Mouse (Mus musculus) layer of hippocampus, adult 18-20 months (tissue): ENCODE results near the gene Clec10a. TPM values are rescaled to one million over a fixed set of nuclear protein-coding genes. Genes with fewer than 3 reads are reported as not detected.

Source experiments
- DNase-seq, 2 experiments: peaks; one replicate each; pipeline ENCODE4 v3.0.0; 2022; ENCODE audit warnings: low spot score in 2 of 2
- total RNA-seq, 2 experiments: library from RNA; stranded (reverse); gene quantifications; 2 replicates each; pipeline ENCODE4 v1.2.3; 2021

The Clec10a gene
- total RNA-seq, 2 experiments from 2014 or later: 0.71 to 0.92 TPM

DNA sequence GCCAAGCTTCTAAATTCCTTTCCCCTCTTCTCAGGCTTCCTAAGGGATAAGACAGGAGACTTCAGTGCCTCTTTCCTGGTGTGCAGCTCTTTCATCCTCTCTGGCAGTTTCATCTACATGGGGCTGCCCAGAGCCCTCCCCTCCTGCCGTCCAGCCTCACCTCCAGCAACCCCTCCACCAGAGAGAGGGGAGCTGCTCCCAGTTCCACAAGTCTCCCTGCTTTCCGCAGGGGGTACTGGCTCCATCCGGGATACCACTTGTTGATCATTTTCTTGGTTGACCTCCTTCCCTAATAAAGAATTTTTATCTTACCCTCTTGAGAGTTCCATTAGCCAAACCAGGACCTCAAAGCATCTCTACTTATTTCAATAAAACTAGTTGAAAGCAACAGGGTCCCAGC, 60.1 kb downstream of the Clec10a start:
- no peak for DNase-seq

DNA sequence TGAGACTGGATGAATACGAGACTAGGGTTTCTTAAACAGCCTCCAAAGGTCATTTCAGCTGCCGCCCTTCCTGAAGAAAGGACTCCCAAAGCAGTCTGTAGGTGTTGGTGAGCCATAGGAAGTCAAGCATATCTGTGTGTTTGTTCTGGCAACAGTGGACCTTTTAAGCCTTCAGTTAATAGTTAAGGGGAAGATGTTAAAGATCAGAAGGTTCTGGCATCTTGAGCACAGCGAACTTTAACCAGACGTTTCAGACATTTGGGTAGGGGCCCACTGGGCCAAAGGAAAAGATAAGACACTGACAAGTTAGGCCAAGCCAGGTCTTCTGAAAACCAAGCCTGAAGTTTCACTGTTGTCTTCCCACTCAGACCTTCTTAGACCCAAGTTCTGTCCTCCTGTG, 62.0 kb downstream of the Clec10a start:
- DNase-seq: no peak

DNA sequence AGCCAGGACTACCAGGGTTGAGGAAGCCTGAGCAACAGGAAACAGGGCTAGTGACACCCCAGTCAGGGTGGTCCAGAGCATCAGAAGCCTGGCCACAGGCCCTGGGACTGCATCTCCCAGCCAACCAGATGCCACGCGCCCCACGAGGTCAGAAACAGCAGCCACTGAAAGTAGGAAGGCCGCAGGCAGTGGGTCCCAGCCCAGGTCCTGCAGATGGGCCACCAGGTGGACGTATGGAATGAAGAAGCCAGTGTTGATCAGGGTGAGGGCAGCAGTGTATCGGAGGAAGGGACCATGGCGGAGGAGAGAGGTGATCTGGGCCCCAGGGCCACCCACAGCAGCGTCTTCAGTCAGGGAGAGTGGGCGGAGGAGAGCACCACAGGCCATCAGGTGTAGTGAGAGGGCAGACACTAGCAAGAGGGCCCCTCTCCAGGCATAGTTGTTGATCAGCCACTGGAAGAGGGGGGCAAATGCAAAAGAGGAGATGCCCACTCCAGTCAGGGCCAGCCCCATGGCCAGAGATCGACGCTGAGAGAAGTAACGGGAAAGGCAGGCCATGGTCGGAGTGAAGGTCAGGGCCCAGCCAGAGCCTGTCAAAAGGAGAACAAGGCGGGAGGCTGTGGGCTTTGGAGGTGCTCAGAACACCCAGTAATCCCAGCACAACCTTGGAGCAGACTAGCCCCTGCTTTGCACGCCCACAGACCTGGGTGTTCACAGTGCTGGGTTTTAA, 62.9 kb downstream of the Clec10a start:
- no peak for DNase-seq

DNA sequence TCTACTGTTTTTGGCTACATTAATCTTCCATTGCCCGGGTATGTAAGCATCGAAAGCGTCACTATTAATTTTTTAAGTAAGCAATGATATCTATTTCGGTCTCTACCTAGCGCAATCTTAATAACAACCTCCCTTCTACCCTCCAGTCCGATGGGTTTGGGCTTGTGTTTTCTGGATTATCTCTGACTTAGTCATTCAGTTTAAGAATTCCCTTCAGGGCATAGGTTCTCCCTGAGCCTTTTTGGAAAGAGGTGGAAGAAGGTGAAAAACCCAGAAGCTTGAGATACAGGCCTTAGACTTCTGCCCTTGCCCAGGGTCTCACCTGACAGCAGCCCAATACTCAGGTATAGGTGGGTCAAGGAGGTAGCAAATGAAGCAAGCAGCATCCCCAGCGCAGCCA, 63.9 kb downstream of the Clec10a start:
- DNase-seq: no peak

DNA sequence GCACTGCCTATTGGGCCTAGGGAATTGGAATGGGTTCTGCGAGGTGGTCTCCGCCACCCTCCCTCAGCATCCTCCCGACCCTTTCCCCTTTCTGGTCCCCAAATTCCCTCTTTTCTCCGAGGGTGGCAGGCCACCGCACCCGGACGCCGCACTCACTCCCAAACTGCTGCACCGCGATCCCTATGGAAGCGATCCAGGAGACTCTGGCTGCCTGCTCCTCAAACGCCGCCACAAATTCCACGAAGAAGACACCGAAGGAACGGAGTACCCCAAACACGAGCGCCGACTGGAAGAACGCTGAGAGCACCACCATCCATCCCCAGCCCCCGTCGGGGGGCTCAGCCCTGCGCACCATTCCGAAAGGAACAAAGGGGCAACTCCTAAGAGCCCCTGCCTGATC, 64.3 kb downstream of the Clec10a start:
- no peak for DNase-seq

Other genes with a start within 250 kb of the Clec10a start
- gene Gps2, start 242.3 kb upstream of the Clec10a start, total RNA-seq: 10 to 100 TPM; 35.7 to 36.1 TPM
- 100 to 1,000 TPM; 438 to 463 TPM for gene Eif5a, start 234.2 kb upstream of the Clec10a start, total RNA-seq
- 1 to 10 TPM; 8.7 to 9.2 TPM for gene Ybx2, start 220.4 kb upstream of the Clec10a start, total RNA-seq
- 1 to 10 TPM; 3.4 to 3.5 TPM for gene Slc2a4, start 208.0 kb upstream of the Clec10a start, total RNA-seq
- gene Cldn7, start 191.4 kb upstream of the Clec10a start, total RNA-seq: not detected
- 100 to 1,000 TPM; 110 to 111 TPM for gene Ctdnep1, start 175.0 kb upstream of the Clec10a start, total RNA-seq
- gene Elp5, start 173.7 kb upstream of the Clec10a start, total RNA-seq: 10 to 100 TPM; 76.7 to 80.1 TPM
- 100 to 1,000 TPM; 238 to 240 TPM for gene Gabarap, start 165.1 kb upstream of the Clec10a start, total RNA-seq
- 10 to 100 TPM; 50.3 TPM for gene Phf23, start 160.4 kb upstream of the Clec10a start, total RNA-seq
- gene Dvl2, start 155.6 kb upstream of the Clec10a start, total RNA-seq: 10 to 100 TPM; 33.0 to 38.7 TPM
- gene Acadvl, start 140.8 kb upstream of the Clec10a start, total RNA-seq: 10 to 100 TPM; 56.4 to 67.1 TPM
- 100 to 1,000 TPM; 846 to 862 TPM for gene Dlg4, start 139.3 kb upstream of the Clec10a start, total RNA-seq
- under 1 TPM; 0.84 to 0.99 TPM for gene Asgr1, start 102.1 kb upstream of the Clec10a start, total RNA-seq
- gene Asgr2, start 63.6 kb upstream of the Clec10a start, total RNA-seq: not detected
- gene Mgl2, start 25.9 kb upstream of the Clec10a start, total RNA-seq: under 1 TPM; 0.45 to 0.66 TPM
- 10 to 100 TPM; 28.6 to 30.6 TPM for gene Slc16a11, start 56.6 kb downstream of the Clec10a start, total RNA-seq
- 1 to 10 TPM; 6.2 to 9.0 TPM for gene Slc16a13, start 64.9 kb downstream of the Clec10a start, total RNA-seq
- 1 to 10 TPM in 1 of 2 experiments, under 1 TPM in 1; 0.92 to 1.1 TPM for gene Bcl6b, start 73.6 kb downstream of the Clec10a start, total RNA-seq
- gene 0610010K14Rik, start 81.7 kb downstream of the Clec10a start, total RNA-seq: 10 to 100 TPM; 39.7 to 45.9 TPM
- 1 to 10 TPM; 5.6 to 6.7 TPM for gene Gm21988, start 83.6 kb downstream of the Clec10a start, total RNA-seq
- 100 to 1,000 TPM; 262 to 272 TPM for gene Rnasek, start 83.6 kb downstream of the Clec10a start, total RNA-seq
- under 1 TPM; 0.15 to 0.27 TPM for gene Alox12, start 99.2 kb downstream of the Clec10a start, total RNA-seq
- not detected for gene Alox12e, start 166.4 kb downstream of the Clec10a start, total RNA-seq
- gene Alox15, start 195.8 kb downstream of the Clec10a start, total RNA-seq: under 1 TPM in 1 of 2 experiments, not detected in 1; 0.17 TPM